Mouse (Mus musculus) small intestine, adult 2 months (tissue): Measurements from ENCODE around the gene Clic3.

Experiments
- CTCF ChIP-seq: fragments of 200-500 bp; IDR thresholded peaks from 2 replicates; pipeline ENCODE4 v1.5.1; 2012; ENCODE audit warnings: low read depth, mild to moderate bottlenecking, control low read depth, inconsistent platforms, low read length, moderate library complexity, mixed read lengths; ENCODE audit not compliant: insufficient replicate concordance, insufficient read length; ENCODE audit errors: extremely low read depth
- POLR2A ChIP-seq: fragments of 200-500 bp; IDR thresholded peaks from 2 replicates; pipeline ENCODE4 v1.6.1; 2012; ENCODE audit warnings: low read depth, mild to moderate bottlenecking, control low read depth, inconsistent platforms, low read length, moderate library complexity

- no peak for TF ChIP-seq CTCF
- no peak for TF ChIP-seq POLR2A
Measured at GRCm38 (mm10) chr2:25408908-25409307, 47.7 kb upstream of the Clic3 start.
